21 mouse cellular contexts compared by ENCODE assay signal in genomic region chrX:136755464-136755863, GRCm38 (mm10). TPM values are rescaled to one million over a fixed set of nuclear protein-coding genes. Genes with fewer than 3 reads are reported as not detected.
"Had no signal": no experiment of that assay in that cellular context is flagged by ENCODE, and none has a peak within 500 bp of the region (broad histone marks: within the 10 kb centered on the region; RNA-seq: fewer than 3 reads in every experiment).

No protein-coding gene starts in this region.

- H3K4me2 ChIP-seq: limb, embryonic 12.5 days; liver, embryonic 13.5 days; midbrain, embryonic 13.5 days; neural tube, embryonic 12.5 days; stomach, embryonic 15.5 days had no signal

- H3K9ac ChIP-seq: limb, embryonic 12.5 days; liver, embryonic 13.5 days; liver, postnatal 0 days; midbrain, embryonic 13.5 days; neural tube, embryonic 12.5 days; stomach, embryonic 15.5 days had no signal

- H3K4me1 ChIP-seq: limb, embryonic 12.5 days; liver, embryonic 13.5 days; midbrain, embryonic 13.5 days; neural tube, embryonic 12.5 days; stomach, embryonic 15.5 days had no signal

- H3K36me3 ChIP-seq: liver, embryonic 13.5 days; midbrain, embryonic 13.5 days; neural tube, embryonic 12.5 days; stomach, embryonic 15.5 days had no signal

- ATAC-seq: inflammation-experienced regulatory T-cells, adult 6 months; liver, postnatal 0 days; midbrain, embryonic 13.5 days had no signal

- H3K27me3 ChIP-seq: limb, embryonic 12.5 days; liver, embryonic 13.5 days; midbrain, embryonic 13.5 days; neural tube, embryonic 12.5 days; stomach, embryonic 15.5 days had no signal

- DNase-seq: kidney, adult 11 months; kidney, adult 9 months; kidney, postnatal 36 days; liver; liver, embryonic 13.5 days; liver, postnatal 0 days; thymus, adult 2 months; thymus, postnatal 25 days had no signal

- H3K4me3 ChIP-seq: limb, embryonic 12.5 days; liver, embryonic 13.5 days; midbrain, embryonic 13.5 days; neural tube, embryonic 12.5 days; stomach, embryonic 15.5 days had no signal

- H3K9me3 ChIP-seq: limb, embryonic 12.5 days; liver, embryonic 13.5 days; midbrain, embryonic 13.5 days; neural tube, embryonic 12.5 days; stomach, embryonic 15.5 days had no signal

- H3K27ac ChIP-seq: kidney, postnatal 0 days; limb, embryonic 12.5 days; liver, embryonic 13.5 days; midbrain, embryonic 13.5 days; neural tube, embryonic 12.5 days; stomach, embryonic 15.5 days had no signal

RNA-seq across cellular contexts. Expression of gene Glra4, which starts 24.5 kb away (rescaled TPM):
- total RNA-seq: layer of hippocampus, postnatal 14 days; megakaryocyte progenitor cell, adult 5-6 weeks; monocyte, adult 5-6 weeks; neutrophil, adult 5-6 weeks had no signal
- polyA plus RNA-seq: inflammation-experienced regulatory T-cells, adult 6 months; kidney, postnatal 0 days; limb, embryonic 12.5 days; liver, embryonic 13.5 days; liver, postnatal 0 days; midbrain, embryonic 13.5 days; spleen, adult 2 months; testis, adult 2 months; thymus, adult 2 months; urinary bladder, adult 2 months had no signal

RNA-seq across cellular contexts. Expression of gene Tceal1, which starts 47.7 kb away (rescaled TPM):
- total RNA-seq: monocyte, adult 5-6 weeks had no signal
